Mouse (Mus musculus): ENCODE results near the gene Isx. TPM values are rescaled to one million over a fixed set of nuclear protein-coding genes. Genes with fewer than 3 reads are reported as not detected.
A peak's percentile ranks its signal among the peaks of the same experiment; 100 is the strongest.

Gene Isx
- not detected in 2 replicates for polyA plus RNA-seq (2015; fragmentation: Nextera tagmentation; extraction: Ambion mirVana)

GRCm38 (mm10) chr8:74872940-74873339 lies at the start of gene Isx:
TSS of gene Isx (plus strand) at chr8:74873173.
- H3K27me3 ChIP-seq (ENCODE audit: control insufficient read depth, insufficient read depth, low read depth, low read length): no peaks in the 10 kb centered on the region
- no peaks in the 10 kb centered on the region for H3K4me1 ChIP-seq (ENCODE audit: control insufficient read depth, insufficient read depth, low read length)
- no peaks in the 10 kb centered on the region for H3K9me3 ChIP-seq (replicated peaks; ENCODE audit: control insufficient read depth, low read length, poor library complexity, severe bottlenecking)
- no peak within 1 kb of the TSS for H3K4me2 ChIP-seq (ENCODE audit: low read length)
- no peak within 1 kb of the TSS for H3K27ac ChIP-seq (ENCODE audit: low read length)
- ATAC-seq: no peak
- no peak within 1 kb of the TSS for H3K4me3 ChIP-seq (ENCODE audit: low read depth, low read length)
- H3K9ac ChIP-seq (ENCODE audit: low read depth, low read length): no peak within 1 kb of the TSS
- no peaks in the 10 kb centered on the region for H3K36me3 ChIP-seq (ENCODE audit: control insufficient read depth, insufficient read depth, low read length)
- WGBS: 90% methylated on average over 3 of the region's 3 CpGs

- H3K27me3 ChIP-seq (ENCODE audit: control insufficient read depth, insufficient read depth, low read depth, low read length): no peaks in the 10 kb centered on the region
- no peak for ATAC-seq
- H3K36me3 ChIP-seq (ENCODE audit: control insufficient read depth, insufficient read depth, low read length): no peaks in the 10 kb centered on the region
- WGBS: 61% methylated on average over 3 of the region's 3 CpGs
- no peak overlapping the region for H3K4me3 ChIP-seq (ENCODE audit: low read depth, low read length)
- no peaks in the 10 kb centered on the region for H3K9me3 ChIP-seq (replicated peaks; ENCODE audit: control insufficient read depth, low read length, poor library complexity, severe bottlenecking)
- no peak overlapping the region for H3K9ac ChIP-seq (ENCODE audit: low read depth, low read length)
- H3K27ac ChIP-seq (ENCODE audit: low read length): no peak overlapping the region
- H3K4me2 ChIP-seq (ENCODE audit: low read length): no peak overlapping the region
- H3K4me1 ChIP-seq (ENCODE audit: control insufficient read depth, insufficient read depth, low read length): no peaks in the 10 kb centered on the region
These were observed 45.3 kb upstream of the Isx start for GRCm38 (mm10) chr8:74827689-74828088.

- 74% methylated on average over 5 of the region's 5 CpGs for WGBS
- Histone ChIP-seq H3K36me3 (ENCODE audit: control insufficient read depth, insufficient read depth, low read length) (no peaks in the 10 kb centered on the region), H3K4me2 (ENCODE audit: low read length) (no peak overlapping the region), H3K27me3 (ENCODE audit: control insufficient read depth, insufficient read depth, low read depth, low read length) (no peaks in the 10 kb centered on the region), H3K9me3 (replicated peaks; ENCODE audit: control insufficient read depth, low read length, poor library complexity, severe bottlenecking) (no peaks in the 10 kb centered on the region), H3K27ac (ENCODE audit: low read length) (no peak overlapping the region), H3K4me1 (ENCODE audit: control insufficient read depth, insufficient read depth, low read length) (no peaks in the 10 kb centered on the region), H3K4me3 (ENCODE audit: low read depth, low read length) (no peak overlapping the region), H3K9ac (ENCODE audit: low read depth, low read length) (no peak overlapping the region)
- ATAC-seq: no peak
These were observed 41.7 kb upstream of the Isx start for GRCm38 (mm10) chr8:74831322-74831721.

GRCm38 (mm10) chr8:74834246-74834645 lies 38.7 kb upstream of the Isx start:
- H3K27me3 ChIP-seq (ENCODE audit: control insufficient read depth, insufficient read depth, low read depth, low read length): no peaks in the 10 kb centered on the region

GRCm38 (mm10) chr8:74847376-74848048 lies 25.5 kb upstream of the Isx start:
- Histone ChIP-seq H3K4me2 (ENCODE audit: low read length) (no peak overlapping the region), H3K27ac (ENCODE audit: low read length) (no peak overlapping the region), H3K9me3 (replicated peaks; ENCODE audit: control insufficient read depth, low read length, poor library complexity, severe bottlenecking) (no peaks in the 10 kb centered on the region), H3K27me3 (ENCODE audit: control insufficient read depth, insufficient read depth, low read depth, low read length) (no peaks in the 10 kb centered on the region), H3K36me3 (ENCODE audit: control insufficient read depth, insufficient read depth, low read length) (no peaks in the 10 kb centered on the region), H3K4me1 (ENCODE audit: control insufficient read depth, insufficient read depth, low read length) (no peaks in the 10 kb centered on the region), H3K9ac (ENCODE audit: low read depth, low read length) (no peak overlapping the region), H3K4me3 (ENCODE audit: low read depth, low read length) (no peak overlapping the region)
- peak; percentile 48; the same call in 1 of the 2 replicates for ATAC-seq
- WGBS: 24% methylated on average over 12 of the region's 12 CpGs

More at GRCm38 (mm10) chr8:74834246-74834645, 38.7 kb upstream of the Isx start:
- H3K4me1 ChIP-seq (ENCODE audit: control insufficient read depth, insufficient read depth, low read length): no peaks in the 10 kb centered on the region
- no peak for ATAC-seq
- no peak overlapping the region for H3K4me3 ChIP-seq (ENCODE audit: low read depth, low read length)
- H3K36me3 ChIP-seq (ENCODE audit: control insufficient read depth, insufficient read depth, low read length): no peaks in the 10 kb centered on the region
- WGBS: 63% methylated on average over 1 of the region's 1 CpGs
- H3K27ac ChIP-seq (ENCODE audit: low read length): no peak overlapping the region
- H3K4me2 ChIP-seq (ENCODE audit: low read length): no peak overlapping the region
- H3K9me3 ChIP-seq (replicated peaks; ENCODE audit: control insufficient read depth, low read length, poor library complexity, severe bottlenecking): no peaks in the 10 kb centered on the region
- no peak overlapping the region for H3K9ac ChIP-seq (ENCODE audit: low read depth, low read length)

- H3K36me3 ChIP-seq (ENCODE audit: control insufficient read depth, insufficient read depth, low read length): no peaks in the 10 kb centered on the region
- no peaks in the 10 kb centered on the region for H3K9me3 ChIP-seq (replicated peaks; ENCODE audit: control insufficient read depth, low read length, poor library complexity, severe bottlenecking)
- no peaks in the 10 kb centered on the region for H3K4me1 ChIP-seq (ENCODE audit: control insufficient read depth, insufficient read depth, low read length)
- no peak overlapping the region for H3K4me3 ChIP-seq (ENCODE audit: low read depth, low read length)
- no peak for ATAC-seq
- H3K4me2 ChIP-seq (ENCODE audit: low read length): no peak overlapping the region
- no peaks in the 10 kb centered on the region for H3K27me3 ChIP-seq (ENCODE audit: control insufficient read depth, insufficient read depth, low read depth, low read length)
- WGBS: 98% methylated on average over 1 of the region's 1 CpGs
- no peak overlapping the region for H3K9ac ChIP-seq (ENCODE audit: low read depth, low read length)
- no peak overlapping the region for H3K27ac ChIP-seq (ENCODE audit: low read length)
These were observed 24.3 kb upstream of the Isx start for GRCm38 (mm10) chr8:74848707-74849106.

- Histone ChIP-seq H3K9me3 (replicated peaks; ENCODE audit: control insufficient read depth, low read length, poor library complexity, severe bottlenecking) (no peaks in the 10 kb centered on the region), H3K27me3 (ENCODE audit: control insufficient read depth, insufficient read depth, low read depth, low read length) (no peaks in the 10 kb centered on the region), H3K4me1 (ENCODE audit: control insufficient read depth, insufficient read depth, low read length) (no peaks in the 10 kb centered on the region), H3K9ac (ENCODE audit: low read depth, low read length) (no peak overlapping the region), H3K27ac (ENCODE audit: low read length) (no peak overlapping the region), H3K36me3 (ENCODE audit: control insufficient read depth, insufficient read depth, low read length) (no peaks in the 10 kb centered on the region), H3K4me2 (ENCODE audit: low read length) (no peak overlapping the region), H3K4me3 (ENCODE audit: low read depth, low read length) (no peak overlapping the region)
- ATAC-seq: no peak
These were observed 22.0 kb upstream of the Isx start for GRCm38 (mm10) chr8:74850971-74851370.

GRCm38 (mm10) chr8:74851837-74852236 lies 21.1 kb upstream of the Isx start:
- Histone ChIP-seq H3K9me3 (replicated peaks; ENCODE audit: control insufficient read depth, low read length, poor library complexity, severe bottlenecking) (no peaks in the 10 kb centered on the region), H3K4me1 (ENCODE audit: control insufficient read depth, insufficient read depth, low read length) (no peaks in the 10 kb centered on the region), H3K9ac (ENCODE audit: low read depth, low read length) (no peak overlapping the region), H3K27me3 (ENCODE audit: control insufficient read depth, insufficient read depth, low read depth, low read length) (no peaks in the 10 kb centered on the region), H3K4me2 (ENCODE audit: low read length) (no peak overlapping the region), H3K4me3 (ENCODE audit: low read depth, low read length) (no peak overlapping the region), H3K36me3 (ENCODE audit: control insufficient read depth, insufficient read depth, low read length) (no peaks in the 10 kb centered on the region), H3K27ac (ENCODE audit: low read length) (no peak overlapping the region)
- ATAC-seq: no peak
- 36% methylated on average over 3 of the region's 3 CpGs for WGBS

- no peaks in the 10 kb centered on the region for H3K36me3 ChIP-seq (ENCODE audit: control insufficient read depth, insufficient read depth, low read length)
- 27% methylated on average over 5 of the region's 5 CpGs for WGBS
These were observed 19.5 kb upstream of the Isx start for GRCm38 (mm10) chr8:74853488-74853887.

More at GRCm38 (mm10) chr8:74853488-74853887, 19.5 kb upstream of the Isx start:
- H3K27me3 ChIP-seq (ENCODE audit: control insufficient read depth, insufficient read depth, low read depth, low read length): no peaks in the 10 kb centered on the region
- no peaks in the 10 kb centered on the region for H3K4me1 ChIP-seq (ENCODE audit: control insufficient read depth, insufficient read depth, low read length)
- ATAC-seq: peak; percentile 75
- no peak overlapping the region for H3K4me2 ChIP-seq (ENCODE audit: low read length)
- no peak overlapping the region for H3K4me3 ChIP-seq (ENCODE audit: low read depth, low read length)
- H3K9me3 ChIP-seq (replicated peaks; ENCODE audit: control insufficient read depth, low read length, poor library complexity, severe bottlenecking): no peaks in the 10 kb centered on the region
- no peak overlapping the region for H3K27ac ChIP-seq (ENCODE audit: low read length)
- no peak overlapping the region for H3K9ac ChIP-seq (ENCODE audit: low read depth, low read length)
